Mouse (Mus musculus) erythroblast, embryonic 14.5 days (primary cell): ENCODE measurements around the gene Gpr39.

ENCODE experiments used
- GATA1 ChIP-seq: IDR thresholded peaks from 2 replicates; pipeline ENCODE4 v1.6.1; 2012; ENCODE audit warnings: low read length, inconsistent platforms, mixed read lengths
- TAL1 ChIP-seq: IDR thresholded peaks from 3 replicates; pipeline ENCODE4 v1.6.1; 2012; ENCODE audit warnings: low read length, inconsistent platforms, mixed read lengths

GRCm38 (mm10) chr1:125730537-125730880 lies 53.7 kb downstream of the Gpr39 start:
- TF ChIP-seq TAL1 (no peak), GATA1 (no peak)
